Mouse (Mus musculus) heart, postnatal 14 days (tissue): ENCODE measurements around the gene Itgb2l. TPM values are rescaled to one million over a fixed set of nuclear protein-coding genes. Genes with fewer than 3 reads are reported as not detected.

Source experiments
- DNase-seq, 2 experiments: peaks; one replicate each; pipeline ENCODE4 v3.0.0; 2021 to 2022
- intact Hi-C: fragments of 180-260 bp; cut with DNase I; formaldehyde crosslinking; loops from one replicate; pipeline ENCODE4 v1.15.1; 2025
- total RNA-seq, 2 experiments: library from RNA; stranded (reverse); gene quantifications; 2 replicates each; pipeline ENCODE4 v1.2.3; 2021

Gene Itgb2l
- total RNA-seq, 2 experiments from 2014 or later: not detected

DNA sequence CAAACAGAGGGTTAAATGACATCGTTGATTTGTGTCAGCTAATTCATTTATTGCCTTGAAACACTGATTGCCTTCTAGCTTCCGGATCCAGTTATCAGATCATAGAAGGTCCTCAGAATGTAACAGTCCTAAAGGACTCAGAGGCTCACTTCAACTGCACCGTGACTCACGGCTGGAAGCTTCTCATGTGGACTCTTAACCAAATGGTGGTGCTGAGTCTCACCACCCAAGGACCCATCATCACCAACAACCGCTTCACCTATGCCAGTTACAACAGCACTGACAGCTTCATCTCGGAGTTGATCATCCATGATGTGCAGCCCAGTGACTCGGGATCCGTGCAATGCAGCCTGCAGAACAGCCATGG, 70.7 kb downstream of the Itgb2l start:
- no peak for DNase-seq
- intact Hi-C loops: no loop called here

Other genes with a start within 250 kb of the Itgb2l start
- gene Sh3bgr, start 243.2 kb downstream of the Itgb2l start, total RNA-seq: 100 to 1,000 TPM; 569 to 662 TPM
- under 1 TPM in 1 of 2 experiments, not detected in 1; 0.10 TPM for gene B3galt5, start 207.8 kb downstream of the Itgb2l start, total RNA-seq
- gene Pcp4, start 24.0 kb upstream of the Itgb2l start, total RNA-seq: 1 to 10 TPM; 1.4 to 2.3 TPM